Mouse (Mus musculus): ENCODE results near the gene Fam69a. TPM values are rescaled to one million over a fixed set of nuclear protein-coding genes. Genes with fewer than 3 reads are reported as not detected.
"Not testable (repeated sequence)": the region's sequence is repeated elsewhere in the genome, so short reads cannot be mapped to it uniquely, and the experiment has no call there.

The Fam69a gene
- polyA plus RNA-seq, 1 experiment from 2014 or later, result 50.0 TPM

DNA sequence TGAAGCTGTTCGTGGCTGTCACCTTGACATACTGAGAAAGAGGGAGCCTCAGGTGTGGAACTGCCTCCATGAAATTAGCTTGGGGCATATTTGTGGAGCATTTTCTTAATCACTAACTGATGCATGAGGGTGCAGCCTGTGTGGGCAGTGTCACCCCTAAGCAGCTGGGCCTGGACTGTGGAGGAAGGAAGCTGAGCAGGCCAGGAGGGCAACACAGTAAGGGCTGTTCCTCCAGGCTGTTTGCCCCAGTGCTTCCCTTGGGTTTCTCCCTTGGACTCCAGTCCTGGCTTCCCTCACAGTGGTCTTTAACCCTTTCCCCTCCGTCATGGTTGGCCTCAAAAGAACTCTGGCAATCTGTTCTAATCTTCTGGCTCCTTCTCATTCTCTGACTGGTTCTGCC is 13.6 kb downstream of the Fam69a start:
- 74% methylated on average over 2 of the region's 2 CpGs for WGBS

DNA sequence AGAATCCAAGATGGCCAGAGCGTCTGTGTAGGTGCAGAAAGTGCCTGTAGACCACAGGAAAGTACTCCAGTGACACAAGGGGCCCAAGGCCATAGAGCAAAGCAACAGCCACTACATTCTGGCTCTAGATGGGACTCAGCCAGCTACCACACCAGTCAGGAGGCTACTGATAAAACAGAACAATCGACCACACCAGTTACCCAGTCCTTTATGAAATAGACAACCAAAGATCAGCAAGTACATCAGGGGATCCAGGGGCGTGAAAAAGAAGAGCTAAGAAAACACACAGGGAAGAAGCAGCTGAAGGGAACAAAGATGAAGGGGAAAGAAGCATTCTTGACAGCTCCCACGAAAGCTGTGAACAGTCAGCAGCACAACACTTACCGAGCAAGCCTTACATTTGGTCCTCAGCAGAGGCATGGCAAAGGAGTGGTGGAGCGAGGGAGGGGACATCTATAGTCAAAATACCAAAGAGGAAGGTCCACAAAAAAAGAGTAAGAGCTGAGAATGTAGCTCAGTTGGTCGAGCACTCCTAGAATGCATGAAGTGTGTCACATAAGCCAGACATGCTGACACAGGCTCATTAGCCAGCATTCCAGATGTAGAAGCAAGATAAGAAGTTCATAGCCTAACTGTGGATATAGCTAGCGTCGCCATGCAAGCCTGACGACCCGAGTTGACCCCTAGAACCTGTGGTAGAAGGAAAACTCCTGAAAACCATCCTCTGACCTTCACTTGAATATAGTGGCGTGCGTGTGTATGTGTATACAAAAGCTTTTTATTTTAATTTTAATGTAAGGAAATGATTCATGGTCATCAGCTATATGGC is 14.2 kb downstream of the Fam69a start:
- Histone ChIP-seq H3K4me2 (no peak overlapping the region), H3K9me3 (no peaks in the 10 kb centered on the region), H3K4me1 (no peaks in the 10 kb centered on the region), H3K9ac (no peak overlapping the region), H3K27ac (no peak overlapping the region), H3K27me3 (replicated peaks) (no peaks in the 10 kb centered on the region), H3K4me3 (no peak overlapping the region), H3K36me3 (replicated peaks) (no peaks in the 10 kb centered on the region)
- ATAC-seq (replicated peaks), result no peak
- 86% methylated on average over 13 of the region's 13 CpGs for WGBS

More for the DNA sequence above, 13.6 kb downstream of the Fam69a start:
- Histone ChIP-seq H3K4me2 (no peak overlapping the region), H3K4me1 (no peaks in the 10 kb centered on the region), H3K27ac (no peak overlapping the region), H3K27me3 (replicated peaks) (no peaks in the 10 kb centered on the region), H3K4me3 (no peak overlapping the region), H3K36me3 (replicated peaks) (no peaks in the 10 kb centered on the region), H3K9me3 (no peaks in the 10 kb centered on the region), H3K9ac (no peak overlapping the region)
- no peak for ATAC-seq (replicated peaks)

DNA sequence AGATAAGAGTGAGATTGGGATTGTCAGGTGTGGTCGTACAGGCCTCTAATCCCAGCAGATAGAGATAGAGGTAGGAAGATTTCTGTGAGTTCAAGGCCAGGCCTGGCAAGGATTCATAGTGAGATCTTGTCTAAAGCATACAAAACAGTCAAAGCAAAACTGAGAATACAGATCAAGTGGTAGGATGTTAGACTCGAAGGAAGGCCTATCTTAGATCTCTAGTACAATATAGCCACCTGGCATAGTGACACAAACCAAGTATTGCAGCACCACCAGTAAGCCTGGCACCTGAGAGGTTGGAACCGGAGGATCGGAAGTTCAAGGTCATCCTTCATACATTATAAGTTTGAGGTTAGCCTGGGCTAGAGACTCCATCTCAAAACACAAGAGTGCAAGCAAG is 15.8 kb downstream of the Fam69a start:
- 93% methylated on average over 4 of the region's 4 CpGs for WGBS

DNA sequence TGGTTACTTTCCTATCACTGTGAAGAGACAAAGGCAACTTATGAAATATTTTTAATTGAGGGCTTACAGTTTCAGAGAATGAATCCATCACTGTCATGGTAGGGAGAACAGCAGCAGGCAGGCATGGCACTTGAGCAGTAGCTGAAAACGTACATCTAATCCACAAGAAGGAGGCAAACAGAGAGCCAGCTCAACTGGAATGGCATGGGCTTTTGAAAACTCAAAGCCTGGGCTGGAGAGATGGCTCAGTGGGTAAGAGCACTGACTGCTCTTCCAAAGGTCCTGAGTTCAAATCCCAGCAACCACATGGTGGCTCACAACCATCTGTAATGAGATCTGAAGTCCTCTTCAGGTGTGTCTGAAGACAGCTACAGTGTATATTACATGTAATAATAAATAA is 17.1 kb downstream of the Fam69a start:
- H3K9ac ChIP-seq; H3K9me3 ChIP-seq; ATAC-seq (replicated peaks); H3K27ac ChIP-seq; H3K4me1 ChIP-seq; H3K36me3 ChIP-seq (replicated peaks); H3K4me2 ChIP-seq; H3K27me3 ChIP-seq (replicated peaks); H3K4me3 ChIP-seq: not testable (repeated sequence)
- WGBS, result 69% methylated on average over 1 of the region's 1 CpGs

More for the DNA sequence above, 15.8 kb downstream of the Fam69a start:
- Histone ChIP-seq H3K36me3 (replicated peaks) (no peaks in the 10 kb centered on the region), H3K4me1 (no peaks in the 10 kb centered on the region), H3K27ac (no peak overlapping the region), H3K4me2 (no peak overlapping the region), H3K27me3 (replicated peaks) (no peaks in the 10 kb centered on the region), H3K9ac (no peak overlapping the region), H3K4me3 (no peak overlapping the region), H3K9me3 (no peaks in the 10 kb centered on the region)
- ATAC-seq (replicated peaks), result no peak

DNA sequence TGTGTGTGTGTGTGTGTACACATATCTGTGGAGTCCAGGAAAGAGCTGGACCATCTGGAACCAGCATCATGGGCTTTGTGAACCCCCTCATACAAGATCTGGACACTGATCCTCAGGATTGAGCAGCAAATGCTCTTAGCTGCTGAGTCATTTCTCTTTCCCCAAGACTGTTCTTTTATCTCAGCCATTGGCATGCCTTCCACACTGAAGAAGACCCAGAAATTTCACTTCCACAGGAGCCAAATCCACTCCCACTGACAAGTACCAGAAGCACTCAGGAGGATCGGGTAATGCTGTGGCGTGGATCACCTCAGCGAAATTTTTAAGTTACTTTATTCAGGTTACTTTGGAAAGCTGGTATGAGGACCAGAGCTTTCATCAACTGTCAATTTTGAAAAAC is 18.8 kb downstream of the Fam69a start:
- Histone ChIP-seq H3K36me3 (replicated peaks) (no peaks in the 10 kb centered on the region), H3K27me3 (replicated peaks) (no peaks in the 10 kb centered on the region), H3K27ac (no peak overlapping the region), H3K4me3 (no peak overlapping the region), H3K4me2 (no peak overlapping the region), H3K4me1 (no peaks in the 10 kb centered on the region), H3K9me3 (no peaks in the 10 kb centered on the region), H3K9ac (no peak overlapping the region)
- WGBS, result 96% methylated on average over 3 of the region's 3 CpGs
- no peak for ATAC-seq (replicated peaks)

DNA sequence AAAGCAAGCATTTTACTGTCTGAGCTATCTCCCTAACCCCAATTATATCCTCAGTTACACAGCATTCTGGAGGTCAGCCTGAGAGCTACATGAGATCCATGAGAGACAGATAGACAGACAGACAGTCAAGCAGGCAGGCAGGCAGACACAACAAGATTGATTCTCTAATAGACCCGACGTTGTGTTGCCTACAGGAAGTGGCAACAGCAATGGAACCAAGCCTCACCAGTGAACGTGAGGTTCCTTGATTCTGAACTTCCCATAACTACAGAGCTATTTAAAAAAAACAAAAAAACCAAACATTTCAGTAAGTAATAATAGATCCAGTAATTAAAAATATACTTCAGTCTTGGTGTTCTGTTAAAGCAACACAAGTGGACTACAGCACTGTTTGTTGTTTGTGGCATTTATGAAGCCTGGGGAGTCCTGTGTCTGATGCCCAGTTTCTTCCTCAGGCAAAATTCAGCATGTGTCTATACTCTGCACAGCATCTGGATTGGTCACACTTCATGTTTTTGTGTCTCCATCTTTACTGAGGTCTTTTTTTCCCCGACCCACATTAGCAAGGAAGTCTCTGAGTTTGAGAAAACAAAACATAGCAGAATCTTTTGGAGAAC is 19.9 kb downstream of the Fam69a start:
- Histone ChIP-seq H3K9ac (no peak overlapping the region), H3K4me2 (no peak overlapping the region), H3K9me3 (no peaks in the 10 kb centered on the region), H3K27me3 (replicated peaks) (no peaks in the 10 kb centered on the region), H3K4me1 (peaks cover 1% of the 10 kb centered on the region), H3K27ac (no peak overlapping the region), H3K36me3 (replicated peaks) (no peaks in the 10 kb centered on the region), H3K4me3 (no peak overlapping the region)
- WGBS, result 82% methylated on average over 4 of the region's 4 CpGs
- ATAC-seq (replicated peaks), result no peak

DNA sequence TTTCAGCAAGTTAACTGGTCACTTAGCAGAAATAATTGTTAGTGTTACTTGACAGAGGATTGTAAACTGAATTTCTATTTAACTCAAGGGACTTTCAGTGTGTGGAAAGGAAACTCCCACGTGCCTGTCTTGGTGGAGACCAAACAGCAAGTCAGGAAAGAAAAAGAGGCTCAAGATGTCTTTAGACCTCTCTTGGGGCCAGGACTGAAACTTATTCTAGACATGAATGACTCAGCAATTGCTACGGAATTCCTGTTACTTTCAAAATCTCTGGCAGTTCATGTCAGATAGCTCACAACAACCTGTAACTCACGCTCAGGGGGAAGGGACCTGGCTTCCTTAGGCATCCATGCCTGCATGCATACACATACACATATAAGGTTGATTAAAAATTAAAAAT is 20.7 kb downstream of the Fam69a start:
- Histone ChIP-seq H3K9me3 (no peaks in the 10 kb centered on the region), H3K4me2 (no peak overlapping the region), H3K9ac (no peak overlapping the region), H3K4me3 (no peak overlapping the region), H3K36me3 (replicated peaks) (no peaks in the 10 kb centered on the region), H3K27ac (no peak overlapping the region), H3K4me1 (peaks cover 3% of the 10 kb centered on the region), H3K27me3 (replicated peaks) (no peaks in the 10 kb centered on the region)
- WGBS, result 83% methylated on average over 3 of the region's 3 CpGs
- no peak for ATAC-seq (replicated peaks)

DNA sequence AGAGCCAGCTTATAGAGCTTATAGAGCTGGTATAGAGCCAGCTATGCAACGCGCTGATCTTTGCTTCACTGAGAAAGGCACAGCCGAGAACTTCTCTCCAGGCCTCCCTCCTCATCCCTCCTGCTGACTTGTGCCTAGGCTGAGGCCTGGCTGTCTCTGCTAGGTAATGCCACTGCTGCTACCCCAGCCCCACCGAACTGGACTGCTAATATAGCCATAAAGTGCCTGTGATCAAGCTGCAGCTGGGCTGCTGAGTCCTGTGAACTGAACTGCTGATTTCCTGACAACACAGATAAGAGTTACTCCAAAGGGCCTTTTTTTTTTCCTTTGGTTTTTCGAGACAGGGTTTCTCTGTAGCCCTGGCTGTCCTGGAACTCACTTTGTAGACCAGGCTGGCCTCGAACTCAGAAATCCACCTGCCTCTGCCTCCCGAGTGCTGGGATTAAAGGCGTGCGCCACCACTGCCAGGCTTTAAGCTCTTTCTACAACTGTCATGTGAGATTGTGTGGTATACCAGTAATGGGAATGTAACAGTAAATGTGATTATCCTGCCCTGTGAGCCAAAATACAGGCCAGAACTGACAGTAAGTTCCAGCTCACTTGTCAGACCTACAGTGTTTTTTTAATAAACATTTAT is 21.4 kb downstream of the Fam69a start:
- Histone ChIP-seq H3K9me3 (no peaks in the 10 kb centered on the region), H3K27ac (no peak overlapping the region), H3K4me2 (no peak overlapping the region), H3K4me1 (peaks cover 3% of the 10 kb centered on the region), H3K27me3 (replicated peaks) (no peaks in the 10 kb centered on the region), H3K9ac (no peak overlapping the region), H3K4me3 (no peak overlapping the region), H3K36me3 (replicated peaks) (no peaks in the 10 kb centered on the region)
- WGBS, result 86% methylated on average over 9 of the region's 9 CpGs
- ATAC-seq (replicated peaks), result no peak

DNA sequence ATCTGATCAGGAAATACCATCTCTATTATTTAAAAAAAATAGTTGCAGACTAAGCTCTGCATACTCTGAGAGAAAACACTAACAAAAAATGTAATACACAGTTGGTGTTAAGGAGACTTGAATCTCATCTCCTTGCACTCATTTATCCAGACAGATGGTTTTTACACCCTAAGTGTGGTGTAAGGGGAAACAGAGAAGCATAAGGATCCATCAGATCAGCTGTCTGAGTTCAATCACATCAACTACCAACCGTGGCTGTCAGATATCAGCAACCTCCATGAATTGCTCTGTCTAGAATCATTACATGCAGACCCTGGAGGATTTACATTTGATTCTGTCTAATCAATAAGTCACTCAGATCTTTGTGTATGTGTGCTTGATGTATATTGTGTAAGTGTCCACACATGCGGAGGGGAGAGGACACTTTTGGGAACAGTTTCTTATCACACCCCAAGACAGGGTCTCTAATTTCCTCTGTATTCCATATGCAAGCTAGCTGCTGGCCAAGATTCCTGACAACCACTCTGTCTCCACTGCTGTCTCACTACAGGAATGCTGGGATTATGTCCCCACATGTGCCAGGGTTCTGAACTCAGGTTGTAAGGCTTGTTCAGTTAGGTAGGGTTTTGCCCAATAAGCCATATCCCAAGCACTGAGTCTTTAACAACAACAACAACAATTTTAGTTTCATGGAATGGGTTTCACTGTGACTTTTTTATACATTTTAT is 22.7 kb downstream of the Fam69a start:
- no peaks in the 10 kb centered on the region for H3K9me3 ChIP-seq
- H3K27me3 ChIP-seq (replicated peaks), result no peaks in the 10 kb centered on the region
- H3K27ac ChIP-seq, result no peak overlapping the region
- peaks cover 3% of the 10 kb centered on the region for H3K4me1 ChIP-seq
- ATAC-seq (replicated peaks), result no peak
- WGBS, result 85% methylated on average over 2 of the region's 2 CpGs
- H3K4me2 ChIP-seq, result no peak overlapping the region
- H3K9ac ChIP-seq, result no peak overlapping the region
- no peak overlapping the region for H3K4me3 ChIP-seq
- H3K36me3 ChIP-seq (replicated peaks), result no peaks in the 10 kb centered on the region

DNA sequence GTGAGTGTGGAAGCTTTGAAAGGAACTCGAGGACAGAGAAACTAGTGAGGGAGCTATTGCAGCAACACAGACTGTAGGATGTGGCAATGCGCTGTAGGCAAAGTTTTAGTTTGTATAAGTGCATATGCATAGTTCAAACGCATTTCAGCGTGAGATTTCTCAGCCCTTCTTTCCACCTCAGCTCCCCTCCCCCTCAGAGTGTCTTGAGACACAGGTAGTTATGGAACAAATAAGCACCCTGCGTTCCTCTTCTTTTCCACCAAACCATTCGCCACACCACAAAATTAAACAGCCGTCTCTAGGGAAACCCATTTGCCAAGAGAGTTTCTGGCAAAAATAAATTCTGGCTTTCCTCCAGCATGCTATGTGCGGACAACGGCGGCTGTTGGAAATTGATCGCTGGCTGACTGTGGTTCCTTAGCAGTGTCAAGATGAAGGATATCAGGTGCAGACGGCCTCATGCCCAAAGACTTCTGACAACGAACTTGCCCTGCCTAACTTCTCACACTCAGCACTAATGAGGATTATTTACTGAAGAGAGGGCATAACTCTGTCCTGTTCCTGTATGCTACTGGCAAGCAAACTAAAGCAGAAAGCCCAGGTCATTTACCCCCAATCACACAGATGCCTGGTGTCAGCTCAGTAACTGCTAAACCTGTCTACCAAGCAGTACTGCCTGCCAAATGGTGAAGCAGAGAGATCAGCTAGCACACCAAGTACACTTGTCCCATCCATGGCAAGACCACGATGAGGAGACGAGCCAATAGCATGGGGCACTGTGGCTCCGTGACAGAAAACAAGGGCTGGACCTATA is 25.2 kb downstream of the Fam69a start:
- H3K27ac ChIP-seq, result no peak overlapping the region
- H3K4me3 ChIP-seq, result no peak overlapping the region
- H3K27me3 ChIP-seq (replicated peaks), result no peaks in the 10 kb centered on the region
- peaks cover 3% of the 10 kb centered on the region for H3K4me1 ChIP-seq
- 78% methylated on average over 16 of the region's 16 CpGs for WGBS
- H3K9ac ChIP-seq, result no peak overlapping the region
- no peaks in the 10 kb centered on the region for H3K36me3 ChIP-seq (replicated peaks)
- no peak overlapping the region for H3K4me2 ChIP-seq
- H3K9me3 ChIP-seq, result no peaks in the 10 kb centered on the region
- no peak for ATAC-seq (replicated peaks)

DNA sequence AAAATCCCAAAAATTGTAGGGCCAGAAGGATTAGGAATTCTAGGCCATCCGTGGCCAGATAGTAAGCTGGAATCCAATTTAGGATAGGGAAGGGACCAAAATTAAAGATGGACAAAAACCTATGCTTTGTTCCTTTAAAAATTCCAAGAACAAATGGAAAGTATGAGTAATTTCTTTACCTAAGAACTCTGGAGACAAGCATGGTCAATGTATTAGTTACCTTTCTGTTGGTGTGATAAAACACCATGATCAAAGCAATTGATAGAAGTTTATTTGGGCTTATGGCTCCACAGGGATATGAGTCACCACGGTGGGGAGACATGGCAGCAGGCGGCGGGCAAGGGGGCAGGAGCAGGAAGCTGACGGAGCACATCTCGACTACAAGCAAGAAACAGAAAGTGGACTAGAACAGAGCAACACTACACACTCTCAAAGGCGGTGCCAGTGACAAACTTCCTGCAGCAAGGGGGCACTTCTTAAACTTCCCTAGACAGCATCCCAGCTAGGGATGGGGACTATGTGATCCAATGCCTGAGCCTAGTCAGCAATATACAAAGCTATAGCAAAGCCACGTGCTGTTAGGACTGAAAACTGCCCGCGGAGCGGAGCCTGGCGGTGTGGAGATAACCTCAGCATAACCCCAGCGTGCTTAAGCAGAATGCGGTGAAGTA is 26.2 kb downstream of the Fam69a start:
- 78% methylated on average over 14 of the region's 14 CpGs for WGBS

More for the DNA sequence above, 26.2 kb downstream of the Fam69a start:
- Histone ChIP-seq H3K27ac (no peak overlapping the region), H3K36me3 (replicated peaks) (no peaks in the 10 kb centered on the region), H3K9me3 (no peaks in the 10 kb centered on the region), H3K4me3 (no peak overlapping the region), H3K27me3 (replicated peaks) (no peaks in the 10 kb centered on the region), H3K9ac (no peak overlapping the region), H3K4me1 (peaks cover 3% of the 10 kb centered on the region), H3K4me2 (no peak overlapping the region)
- ATAC-seq (replicated peaks), result no peak
